Mouse (Mus musculus) left cerebral cortex, adult 8-10 months (tissue): Measurements from ENCODE around the gene Nacc1. TPM values are rescaled to one million over a fixed set of nuclear protein-coding genes. Genes with fewer than 3 reads are reported as not detected.

Source experiments
- DNase-seq, 2 experiments: peaks; one replicate each; pipeline ENCODE4 v3.0.0; 2022; ENCODE audit warnings: low spot score in 2 of 2
- total RNA-seq, 4 experiments: library from RNA; stranded (reverse); gene quantifications; 2 replicates each; pipeline ENCODE4 v1.2.4; 2022

Nacc1 gene
- total RNA-seq, 4 experiments from 2014 or later, result 88.5 to 97.6 (median 93.9) TPM

DNA sequence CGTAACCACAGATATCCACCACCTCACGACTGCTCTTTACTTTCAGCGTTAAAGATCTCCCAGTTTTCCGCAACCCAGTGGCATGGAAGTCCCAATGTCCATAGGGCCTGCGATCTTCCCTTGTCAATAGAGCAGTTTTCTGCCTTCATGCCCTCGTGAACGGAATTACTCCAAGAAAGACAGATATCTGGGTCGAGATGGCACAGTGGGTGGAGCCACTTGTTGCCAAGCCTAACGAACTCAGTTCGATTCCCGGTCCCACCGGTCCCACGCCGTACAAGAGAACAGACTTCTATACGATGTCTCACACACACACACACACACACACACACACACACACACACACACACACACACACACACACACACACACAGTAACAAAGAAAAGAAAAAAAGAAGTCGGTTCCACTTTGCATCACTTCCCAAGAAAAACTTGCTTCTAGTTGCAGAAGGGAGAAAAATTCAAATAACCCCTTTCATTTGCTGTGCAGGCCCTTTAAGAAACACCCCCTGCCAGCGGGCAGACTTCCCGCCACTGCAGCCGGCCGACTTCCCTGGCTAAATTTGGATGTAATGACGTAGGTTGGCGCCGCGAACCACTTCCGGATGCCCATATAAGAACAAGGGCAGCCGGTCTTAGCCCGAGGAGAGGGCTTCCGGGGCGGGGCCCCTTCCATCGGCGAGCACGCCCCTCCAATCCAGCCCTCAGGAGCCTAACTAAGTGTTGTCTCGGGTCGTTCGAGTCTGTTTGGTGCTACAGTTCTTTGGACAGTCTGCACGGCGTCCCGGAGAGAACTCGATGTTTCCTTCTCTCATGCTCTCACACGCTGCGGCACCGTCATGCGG, 24.0 kb downstream of the Nacc1 start:
- peak; percentile 92 to 96 for DNase-seq

DNA sequence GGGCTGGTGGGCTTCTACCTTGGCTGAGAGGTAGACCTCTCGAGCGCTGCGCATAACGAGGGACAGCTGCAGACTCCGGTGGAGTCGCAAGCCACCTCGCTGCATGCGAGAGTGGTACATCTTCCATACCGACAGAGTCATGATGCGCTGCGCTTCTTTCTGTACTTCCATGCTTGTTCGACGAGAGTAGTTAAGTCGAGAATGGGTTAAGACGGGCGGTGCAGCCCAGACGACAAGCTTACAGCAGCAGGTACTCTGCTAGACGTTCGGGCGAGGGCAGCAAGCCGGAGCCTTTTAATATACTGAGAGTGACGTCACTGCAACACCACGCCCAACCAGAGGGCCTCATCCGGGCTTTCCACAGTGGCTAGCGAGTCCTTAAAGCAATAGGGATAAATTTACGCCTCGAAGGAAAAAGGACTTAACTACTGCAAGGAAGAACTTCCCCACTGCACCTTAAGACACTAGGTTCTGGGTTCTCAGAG, 25.0 kb downstream of the Nacc1 start, which contains the start of gene Ier2:
Ier2 (minus strand) TSS at position 272 of the 485 bp plus-strand sequence.
- peak; percentile 90 to 91 for DNase-seq

GRCm38 (mm10) chr8:84661961-84662571, 25.6 kb downstream of the Nacc1 start:
- DNase-seq, result no peak

- DNase-seq, result peak; percentile 38 to 68
Observed at GRCm38 (mm10) chr8:84661458-84661871, 26.2 kb downstream of the Nacc1 start.

- no peak for DNase-seq
Observed at GRCm38 (mm10) chr8:84660819-84661457, 26.7 kb downstream of the Nacc1 start.

DNA sequence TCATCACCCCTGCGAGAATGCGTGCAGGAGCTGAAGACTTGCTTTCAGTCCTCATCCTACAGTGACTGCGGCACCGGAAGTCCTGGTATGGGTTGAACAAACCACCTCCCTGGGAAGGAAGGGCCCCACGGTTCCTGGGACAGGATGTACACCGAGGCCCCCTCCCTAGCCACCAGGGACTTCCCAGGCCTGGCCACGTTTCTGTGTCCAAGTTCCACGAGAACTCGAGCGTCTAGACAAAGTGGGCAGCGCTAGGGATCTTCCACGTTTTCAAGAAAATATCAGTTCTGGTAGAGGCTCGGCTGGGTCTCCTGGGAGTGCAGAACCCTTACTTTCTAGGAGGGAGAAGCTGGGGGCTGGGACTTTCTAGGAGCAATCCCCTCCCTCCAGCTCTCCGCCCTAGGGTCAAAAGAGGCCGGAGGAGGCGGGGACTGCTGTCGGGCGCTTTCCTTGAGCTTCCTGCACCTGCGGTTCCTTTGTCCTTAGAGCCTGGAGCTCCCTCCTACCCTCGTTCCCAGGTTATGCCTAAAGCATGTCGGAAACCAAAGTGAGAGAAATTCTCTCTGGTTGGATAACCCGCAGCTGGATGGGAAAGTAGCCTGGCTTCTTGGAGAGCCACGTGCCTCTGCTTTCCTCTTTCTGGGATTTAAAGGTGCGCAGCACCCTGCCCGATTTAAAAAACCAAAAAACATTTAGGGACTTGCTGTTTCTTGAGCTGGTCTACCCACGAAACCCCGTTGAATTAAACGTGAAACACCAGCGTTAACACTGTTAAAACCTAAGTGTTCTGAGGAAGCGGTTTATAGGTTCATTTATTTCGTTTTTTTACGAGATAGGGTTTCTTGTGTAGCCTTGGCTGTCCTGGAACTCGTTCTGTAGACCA, 27.5 kb downstream of the Nacc1 start:
- DNase-seq, result no peak

- DNase-seq, result no peak
Observed at GRCm38 (mm10) chr8:84658951-84659350, 28.7 kb downstream of the Nacc1 start.

- DNase-seq, result no peak
Observed at GRCm38 (mm10) chr8:84657680-84658079, 30.0 kb downstream of the Nacc1 start.

DNA sequence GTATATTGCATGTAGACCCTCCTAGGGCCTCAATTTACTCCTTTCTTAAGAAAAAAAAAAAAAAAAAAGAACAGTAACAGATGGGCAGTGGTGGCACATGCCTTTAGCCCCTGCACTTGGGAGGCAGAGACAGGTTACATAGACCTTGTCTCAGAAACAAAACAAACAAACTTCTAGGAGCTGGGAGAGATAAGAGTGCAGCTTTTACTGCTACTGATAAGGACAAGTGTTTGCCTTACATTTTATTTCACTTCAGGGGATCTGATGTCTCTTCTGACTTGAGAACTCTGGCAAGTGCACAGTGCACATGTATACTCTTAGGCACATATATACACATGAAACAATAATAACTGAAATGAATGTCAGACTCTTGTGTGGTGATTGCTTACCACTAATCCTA, 30.5 kb downstream of the Nacc1 start:
- DNase-seq, result no peak

DNA sequence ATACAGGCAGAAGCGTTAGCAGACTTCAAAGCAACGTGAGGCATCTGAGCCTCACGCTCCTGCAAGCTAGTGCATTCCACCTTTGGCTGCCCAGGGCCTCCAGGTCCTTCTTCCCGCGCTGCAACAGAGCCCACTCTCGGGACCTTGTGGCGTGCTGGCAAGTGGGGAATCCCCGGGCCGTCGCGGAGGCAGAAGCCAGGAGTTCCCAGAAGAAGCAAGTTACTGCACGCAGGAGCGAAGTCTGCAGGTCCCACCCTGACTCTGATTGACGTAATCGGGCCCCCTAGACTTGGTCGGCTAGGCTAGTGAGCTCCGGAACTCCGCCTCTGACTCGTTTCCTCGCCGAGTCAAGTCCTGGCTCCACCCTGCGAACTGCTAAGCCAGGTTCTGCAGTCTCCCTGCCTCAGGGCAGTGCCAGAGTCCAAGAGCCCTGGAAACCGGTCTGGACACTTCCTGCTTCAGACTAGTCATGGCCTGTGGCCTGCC, 31.0 kb downstream of the Nacc1 start:
- no peak for DNase-seq

GRCm38 (mm10) chr8:84656191-84656525, 31.5 kb downstream of the Nacc1 start:
- no peak for DNase-seq

DNA sequence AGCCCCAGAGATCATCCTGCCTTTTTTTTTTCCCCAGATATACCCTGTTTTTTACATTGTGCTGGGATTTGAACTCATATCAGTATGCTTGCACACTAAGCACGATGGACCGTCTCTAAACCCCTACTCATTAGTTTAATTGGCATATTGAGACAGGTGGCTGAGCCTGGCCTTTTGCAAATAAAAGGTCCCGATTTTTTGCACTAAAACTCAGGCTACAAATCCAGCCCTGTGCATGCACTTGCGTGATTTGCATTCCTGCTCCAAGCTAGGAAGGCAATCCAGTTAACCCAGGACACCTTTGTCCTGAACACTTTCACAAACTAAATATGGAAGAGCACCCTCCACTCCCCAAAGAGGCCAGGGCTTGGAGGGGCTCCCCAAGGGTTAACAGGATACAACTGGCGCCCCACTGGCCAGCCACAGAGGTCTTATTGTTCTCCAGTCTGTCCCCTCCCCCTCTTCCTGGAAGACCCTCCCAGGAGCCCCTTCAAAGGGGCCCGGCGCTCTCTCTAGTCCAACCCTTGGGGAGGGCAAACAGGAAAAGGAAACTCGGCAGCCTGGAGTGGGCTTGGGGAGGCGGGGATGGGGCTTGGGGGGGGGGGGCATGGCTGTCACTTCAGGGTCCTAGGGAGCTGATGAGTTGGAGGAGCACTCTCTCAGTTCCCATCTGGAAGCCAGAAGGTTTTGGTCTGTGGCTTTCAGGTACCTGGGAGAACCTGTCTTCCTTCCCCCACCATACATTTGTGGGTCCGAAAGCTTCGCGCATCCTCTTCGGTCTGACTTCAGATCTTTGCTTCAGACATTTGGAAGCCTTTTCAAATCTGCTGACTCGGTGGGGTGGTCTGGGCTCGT, 32.1 kb downstream of the Nacc1 start:
- DNase-seq, result no peak

DNA sequence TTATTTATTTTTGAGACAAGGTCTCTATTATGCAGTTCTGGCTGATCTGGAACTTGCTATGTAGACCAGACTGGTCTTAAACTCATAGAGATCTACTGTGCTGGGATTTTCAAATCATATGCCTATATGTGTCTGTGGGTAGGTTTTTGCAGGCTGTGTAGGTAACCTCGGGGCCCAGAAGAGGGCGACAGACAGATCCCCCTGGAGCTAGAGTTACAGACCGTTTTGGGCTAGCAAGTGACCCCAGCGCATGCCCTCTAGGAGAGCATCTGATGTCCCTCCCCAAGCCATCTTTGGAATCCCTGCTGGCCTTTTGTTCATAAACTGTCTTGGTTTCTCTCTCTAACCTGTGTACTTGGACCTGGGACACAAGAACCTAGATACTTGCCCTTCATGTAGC, 33.1 kb downstream of the Nacc1 start:
- DNase-seq, result no peak

DNA sequence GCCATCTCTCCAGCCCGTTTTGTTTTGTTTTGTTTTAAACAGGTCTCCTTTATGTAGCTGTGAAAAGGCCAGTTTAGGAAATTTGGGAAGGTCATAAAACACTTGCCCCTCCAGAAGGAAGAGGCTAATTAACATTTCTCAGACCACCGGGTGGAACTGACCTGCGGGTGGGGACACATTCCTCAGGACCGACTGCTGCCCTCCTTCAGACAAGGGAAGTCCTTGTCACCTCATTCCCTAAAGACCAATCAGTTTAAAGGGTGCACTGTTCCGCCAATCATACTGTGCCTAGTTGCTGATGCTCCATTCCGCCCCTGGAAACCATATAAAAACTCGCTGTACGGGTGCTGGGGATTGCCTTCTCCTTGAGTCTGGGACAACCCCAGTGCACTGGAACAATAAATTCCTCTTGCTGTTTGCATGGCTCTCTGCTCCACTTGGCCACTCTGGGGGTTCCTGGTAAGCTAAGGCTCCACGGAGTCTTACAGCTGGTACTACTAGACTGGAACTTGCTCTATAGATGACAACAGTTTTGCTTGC, 34.5 kb downstream of the Nacc1 start:
- no peak for DNase-seq

DNA sequence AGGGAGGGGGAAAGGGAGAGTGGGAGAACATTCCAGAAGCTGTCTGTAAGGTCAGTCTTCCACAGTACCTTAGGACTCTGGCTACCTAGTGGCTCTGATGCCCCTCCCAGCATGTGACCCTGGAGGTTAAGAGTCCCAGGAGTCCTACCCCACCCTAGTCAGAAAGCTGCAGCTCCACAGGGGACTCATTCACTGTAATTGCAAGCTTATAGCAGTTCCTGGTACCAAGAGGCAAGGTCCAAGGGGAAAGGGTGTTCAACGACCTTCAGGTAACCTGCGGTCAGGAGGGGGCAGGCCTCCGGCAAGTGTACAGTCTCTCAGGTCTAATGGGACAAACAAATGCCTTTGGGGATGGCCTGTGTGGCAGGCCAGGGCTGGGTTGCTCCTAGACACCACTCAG, 37.4 kb downstream of the Nacc1 start:
- no peak for DNase-seq

- DNase-seq, result no peak
Observed at GRCm38 (mm10) chr8:84647461-84647901, 40.2 kb downstream of the Nacc1 start.

DNA sequence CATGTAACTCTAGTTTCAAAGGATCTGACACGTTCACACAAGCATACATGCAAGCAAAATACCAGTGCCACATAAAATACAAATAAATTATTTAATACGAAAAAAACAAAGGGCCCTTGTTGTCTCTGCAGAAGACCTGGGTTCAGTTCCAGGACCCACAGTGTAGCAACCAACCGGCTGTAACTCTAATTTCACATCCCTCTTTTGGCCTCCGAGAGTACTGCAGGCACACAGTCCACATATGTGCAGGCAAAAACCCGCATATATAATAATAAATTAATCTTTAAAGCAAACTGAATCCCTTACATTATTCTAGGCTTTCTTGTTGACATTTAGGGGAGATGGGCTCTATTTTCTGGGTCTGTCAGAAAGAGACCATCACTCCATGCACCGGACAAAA, 40.9 kb downstream of the Nacc1 start:
- no peak for DNase-seq

GRCm38 (mm10) chr8:84643019-84643418, 44.6 kb downstream of the Nacc1 start:
- DNase-seq, result no peak

DNA sequence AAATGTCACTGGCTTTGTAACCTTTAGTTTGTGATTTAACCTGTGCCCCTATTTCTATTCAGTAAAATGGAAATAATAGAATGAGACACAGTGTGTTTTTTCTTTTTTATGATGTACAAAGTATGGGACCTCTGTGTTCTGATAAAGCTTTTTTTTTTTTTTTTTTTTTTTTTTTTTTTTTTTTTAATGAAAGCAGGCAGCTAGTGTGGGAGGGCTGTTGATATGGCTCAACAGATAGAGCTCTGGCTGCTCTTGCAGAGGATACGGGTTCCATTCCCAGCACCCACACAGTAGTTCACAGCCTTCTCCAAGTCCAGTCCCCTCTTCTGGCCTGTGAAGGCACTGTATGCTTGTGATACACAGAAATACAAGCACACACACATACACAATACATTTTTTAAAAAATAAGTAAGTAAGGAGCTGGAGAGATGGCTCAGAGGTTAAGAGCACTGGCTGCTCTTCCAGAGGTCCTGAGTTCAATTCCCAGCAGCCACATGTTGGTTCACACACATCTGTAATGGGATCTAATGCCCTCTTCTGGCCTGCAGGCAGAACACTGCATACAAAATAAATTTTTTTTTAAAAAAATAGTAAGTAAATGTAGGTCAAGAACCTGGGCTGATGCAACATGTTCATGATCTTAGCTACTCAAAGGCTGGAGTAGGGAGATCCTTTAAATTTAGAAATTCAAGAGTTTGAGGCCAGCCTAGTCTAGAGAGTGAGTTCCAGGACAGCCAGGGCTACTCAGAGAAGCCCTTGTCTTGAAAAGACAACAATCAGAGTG, 45.9 kb downstream of the Nacc1 start:
- DNase-seq, result no peak
